Mouse (Mus musculus) R1 (cell line): Measurements from ENCODE around the gene Mocs3.
A peak's percentile ranks its signal among the peaks of the same experiment; 100 is the strongest.

Experiments
- DNase-seq: peaks from one replicate; pipeline ENCODE4 v3.0.0-alpha.2; 2018; ENCODE audit warnings: low read depth, low spot score

Mocs3 gene

GRCm38 (mm10) chr2:168238335-168238734, 7.9 kb downstream of the Mocs3 start:
- DNase-seq: no peak

GRCm38 (mm10) chr2:168242841-168243240, 12.4 kb downstream of the Mocs3 start:
- DNase-seq: no peak

- DNase-seq: peak; percentile 66
These were observed 12.9 kb downstream of the Mocs3 start for GRCm38 (mm10) chr2:168243278-168243677.

GRCm38 (mm10) chr2:168245571-168245970, 15.1 kb downstream of the Mocs3 start:
- peak; percentile 58 for DNase-seq

- DNase-seq: no peak
These were observed 17.9 kb downstream of the Mocs3 start for GRCm38 (mm10) chr2:168248167-168248855.

- peak; percentile 79 for DNase-seq
These were observed 18.4 kb downstream of the Mocs3 start for GRCm38 (mm10) chr2:168248856-168249245.

GRCm38 (mm10) chr2:168250270-168250669, 19.8 kb downstream of the Mocs3 start:
- peak; percentile 92 for DNase-seq

GRCm38 (mm10) chr2:168252639-168253292, 22.3 kb downstream of the Mocs3 start:
- peak; percentile 98 for DNase-seq

- DNase-seq: no peak
These were observed 23.4 kb downstream of the Mocs3 start for GRCm38 (mm10) chr2:168253822-168254221.

GRCm38 (mm10) chr2:168256506-168256905, 26.1 kb downstream of the Mocs3 start:
- no peak for DNase-seq

GRCm38 (mm10) chr2:168257188-168257587, 26.8 kb downstream of the Mocs3 start:
- no peak for DNase-seq

- no peak for DNase-seq
These were observed 28.6 kb downstream of the Mocs3 start for GRCm38 (mm10) chr2:168259046-168259445.

- DNase-seq: no peak
These were observed 29.7 kb downstream of the Mocs3 start for GRCm38 (mm10) chr2:168260124-168260523.

GRCm38 (mm10) chr2:168260900-168261299, 30.5 kb downstream of the Mocs3 start:
- no peak for DNase-seq

- DNase-seq: peak; percentile 83
These were observed 37.6 kb downstream of the Mocs3 start for GRCm38 (mm10) chr2:168268033-168268432.

GRCm38 (mm10) chr2:168273387-168273786, 43.0 kb downstream of the Mocs3 start:
- no peak for DNase-seq

- DNase-seq: peak; percentile 72
These were observed 44.0 kb downstream of the Mocs3 start for GRCm38 (mm10) chr2:168274374-168274935.

- DNase-seq: peak; percentile 72
These were observed 50.5 kb downstream of the Mocs3 start for GRCm38 (mm10) chr2:168280729-168281581.

- DNase-seq: peak; percentile 21
These were observed 51.2 kb downstream of the Mocs3 start, which contains the start of gene Kcng1 for GRCm38 (mm10) chr2:168281582-168281981. Kcng1 (minus strand) TSS chr2:168281736.
